Mouse (Mus musculus) lung, embryonic 15.5 days (tissue): ENCODE results near the gene Prpf40a. TPM values are rescaled to one million over a fixed set of nuclear protein-coding genes. Genes with fewer than 3 reads are reported as not detected.

Source experiments
- ATAC-seq: fragments of 200-750 bp; cut with Nextera tagmentation; 2 replicates; pipeline ENCODE4 v1.8.0; 2017; ENCODE audit warnings: moderate number of reproducible peaks, borderline replicate concordance; ENCODE audit not compliant: low FRiP score, low TSS enrichment; ENCODE audit errors: extremely low read depth
- H3K27ac ChIP-seq: fragments of 300-500 bp; sonication (generic); 2 replicates; pipeline ENCODE4 v1.5.1; 2015; ENCODE audit warnings: moderate library complexity, mild to moderate bottlenecking, inconsistent platforms
- H3K27me3 ChIP-seq: fragments of 300-500 bp; sonication (generic); 2 replicates; pipeline ENCODE4 v1.6.1; 2015; ENCODE audit warnings: inconsistent platforms
- H3K36me3 ChIP-seq: fragments of 300-500 bp; sonication (generic); 2 replicates; pipeline ENCODE4 v1.6.1; 2015; ENCODE audit warnings: inconsistent platforms
- H3K4me1 ChIP-seq: fragments of 300-500 bp; sonication (generic); 2 replicates; pipeline ENCODE4 v1.6.1; 2015; ENCODE audit warnings: inconsistent platforms
- H3K4me2 ChIP-seq: fragments of 300-500 bp; sonication (generic); 2 replicates; pipeline ENCODE4 v1.6.1; 2015; ENCODE audit warnings: inconsistent platforms, mild to moderate bottlenecking, moderate library complexity
- H3K4me3 ChIP-seq: fragments of 300-500 bp; sonication (generic); 2 replicates; pipeline ENCODE4 v1.5.1; 2015; ENCODE audit warnings: mild to moderate bottlenecking, inconsistent platforms
- H3K9ac ChIP-seq: fragments of 300-500 bp; sonication (generic); 2 replicates; pipeline ENCODE4 v1.6.1; 2015; ENCODE audit warnings: inconsistent platforms
- H3K9me3 ChIP-seq: fragments of 300-500 bp; sonication (generic); 2 replicates; pipeline ENCODE4 v1.6.1; 2016; ENCODE audit warnings: inconsistent platforms
- WGBS: fragments of 180-500 bp; shearing (Covaris S2); methylation state at CpG from one replicate; pipeline ENCODE4 v1.1.7; 2015; 5-methylcytosine and 5-hydroxymethylcytosine counted together
- polyA plus RNA-seq: library from polyadenylated mRNA; unstranded; fragments of >200 nt; fragmentation: Nextera tagmentation; extraction: Ambion mirVana; gene quantifications from 2 replicates; pipeline ENCODE4 v1.2.1, GENCODE M21; 2015

Gene Prpf40a
- polyA plus RNA-seq = 147 and 151 TPM in 2 replicates

DNA sequence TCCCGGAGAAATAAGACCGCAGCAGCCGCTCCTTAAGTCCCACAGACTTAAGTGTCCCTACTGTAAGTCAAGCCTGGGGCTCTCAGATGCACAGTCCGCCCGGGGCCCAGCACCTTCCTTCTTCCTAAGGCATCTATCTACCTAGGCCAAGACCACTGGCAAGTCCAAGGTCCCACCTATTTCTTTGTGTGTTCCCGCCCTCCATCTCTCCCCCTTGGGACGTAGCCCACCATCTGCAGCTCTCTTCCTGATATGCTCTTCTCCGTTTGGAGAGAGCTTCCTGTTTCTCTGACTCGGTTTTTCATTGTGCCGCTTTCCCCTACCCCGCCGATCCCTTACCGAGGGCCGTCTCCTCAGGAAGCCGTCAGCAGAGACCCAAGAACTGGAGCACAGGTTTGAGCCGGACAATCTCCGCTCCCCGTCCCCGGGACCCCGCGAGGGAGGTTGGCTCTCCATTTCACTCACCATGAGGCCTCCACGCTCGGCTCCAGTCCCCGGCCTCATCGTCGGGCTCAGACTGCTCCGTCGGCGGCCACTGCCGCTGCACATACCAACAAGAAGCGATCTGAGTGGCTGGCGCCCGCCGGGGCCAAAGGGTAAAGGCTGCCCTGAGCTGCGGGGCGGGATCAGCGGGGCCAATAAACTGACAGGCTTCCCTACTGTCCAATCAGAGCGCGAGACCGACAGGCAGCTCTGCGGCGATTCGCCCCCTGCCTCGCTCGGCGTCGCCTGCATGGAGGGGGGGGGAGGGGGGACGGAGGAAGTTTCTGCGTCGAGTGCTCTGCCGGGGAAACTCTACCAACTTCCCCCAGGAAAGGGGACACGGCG is at the start of gene Prpf40a:
Gene Prpf40a, minus strand, starts transcription at position 601 of the 828 bp plus-strand sequence.
- H3K4me2 ChIP-seq = peak within 1 kb of the TSS; percentile 62
- H3K9me3 ChIP-seq = no peaks in the 10 kb centered on the region
- peak within 1 kb of the TSS; percentile 97 for H3K27ac ChIP-seq
- peak within 1 kb of the TSS; percentile 73 for H3K4me3 ChIP-seq
- H3K4me1 ChIP-seq = peaks cover 19% of the 10 kb centered on the region
- ATAC-seq = peak; percentile 97
- WGBS = under 1% methylated on average over 51 of the region's 53 CpGs
- H3K27me3 ChIP-seq = no peaks in the 10 kb centered on the region
- peak within 1 kb of the TSS; percentile 90 for H3K9ac ChIP-seq
- H3K36me3 ChIP-seq = peaks cover 14% of the 10 kb centered on the region; the same call in 1 of the 2 replicates

DNA sequence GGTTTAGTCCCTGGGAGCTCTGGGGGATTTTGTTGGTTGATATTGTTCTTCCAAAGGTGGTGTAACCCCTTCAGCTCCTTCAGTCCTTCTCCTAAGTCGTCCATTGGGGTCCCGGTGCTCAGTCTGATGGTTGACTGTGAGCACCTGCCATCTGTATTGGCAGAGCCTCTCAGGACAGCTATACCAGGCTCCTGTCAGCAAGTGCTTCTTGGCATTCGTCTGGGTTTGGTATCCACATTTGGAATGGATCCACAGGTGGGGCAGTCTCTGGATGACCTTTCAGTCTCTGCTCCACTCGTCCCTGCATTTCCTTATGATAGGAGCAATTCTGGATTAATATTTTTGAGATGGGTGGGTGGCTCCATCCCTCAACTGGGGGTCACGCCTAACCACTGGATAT is 31.2 kb upstream of the Prpf40a start:
- WGBS = 93% methylated on average over 5 of the region's 5 CpGs
- ATAC-seq = no peak

GRCm38 (mm10) chr2:53213493-53213892 is 22.4 kb upstream of the Prpf40a start:
- Histone ChIP-seq H3K9me3 (no peaks in the 10 kb centered on the region), H3K4me2 (no peak overlapping the region), H3K27me3 (no peaks in the 10 kb centered on the region), H3K4me3 (no peak overlapping the region), H3K4me1 (no peaks in the 10 kb centered on the region), H3K36me3 (peaks cover 33% of the 10 kb centered on the region), H3K9ac (no peak overlapping the region), H3K27ac (no peak overlapping the region)
- 93% methylated on average over 1 of the region's 1 CpGs for WGBS
- ATAC-seq = no peak

More for the DNA sequence above, 31.2 kb upstream of the Prpf40a start:
- Histone ChIP-seq H3K4me1 (no peaks in the 10 kb centered on the region), H3K9ac (no peak overlapping the region), H3K27me3 (no peaks in the 10 kb centered on the region), H3K27ac (no peak overlapping the region), H3K4me2 (no peak overlapping the region), H3K4me3 (no peak overlapping the region), H3K9me3 (no peaks in the 10 kb centered on the region), H3K36me3 (peaks cover 21% of the 10 kb centered on the region)

DNA sequence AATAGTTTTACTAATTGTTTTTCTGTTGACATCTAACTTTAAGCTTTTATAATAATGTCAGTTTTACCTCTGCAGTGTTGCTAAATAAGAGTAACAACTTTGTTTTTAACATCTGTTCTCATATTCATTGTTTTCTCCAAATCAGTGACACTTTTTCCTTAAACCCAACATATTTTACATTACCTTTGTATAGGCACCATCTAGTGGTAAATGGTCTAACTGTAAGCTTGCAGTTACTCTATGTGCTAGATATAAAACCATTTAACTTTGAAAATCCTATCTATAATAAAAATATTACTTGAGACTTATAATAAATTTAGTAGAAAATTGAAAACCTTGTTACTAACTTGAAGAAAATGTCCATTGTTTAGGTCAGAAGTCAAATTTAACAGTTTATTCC is 15.7 kb upstream of the Prpf40a start:
- Histone ChIP-seq H3K4me2 (no peak overlapping the region), H3K9me3 (no peaks in the 10 kb centered on the region), H3K27ac (no peak overlapping the region), H3K4me1 (no peaks in the 10 kb centered on the region), H3K27me3 (no peaks in the 10 kb centered on the region), H3K36me3 (peaks cover 14% of the 10 kb centered on the region; the same call in 1 of the 2 replicates), H3K9ac (no peak overlapping the region), H3K4me3 (no peak overlapping the region)
- ATAC-seq = no peak

- Histone ChIP-seq H3K4me2 (no peak overlapping the region), H3K4me3 (no peak overlapping the region), H3K36me3 (peaks cover 7% of the 10 kb centered on the region; the same call in 1 of the 2 replicates), H3K27ac (no peak overlapping the region), H3K9ac (no peak overlapping the region), H3K27me3 (no peaks in the 10 kb centered on the region), H3K9me3 (no peaks in the 10 kb centered on the region), H3K4me1 (no peaks in the 10 kb centered on the region)
- WGBS = 61% methylated on average over 5 of the region's 5 CpGs
- ATAC-seq = no peak
Measured at GRCm38 (mm10) chr2:53204373-53205274, 13.5 kb upstream of the Prpf40a start.

DNA sequence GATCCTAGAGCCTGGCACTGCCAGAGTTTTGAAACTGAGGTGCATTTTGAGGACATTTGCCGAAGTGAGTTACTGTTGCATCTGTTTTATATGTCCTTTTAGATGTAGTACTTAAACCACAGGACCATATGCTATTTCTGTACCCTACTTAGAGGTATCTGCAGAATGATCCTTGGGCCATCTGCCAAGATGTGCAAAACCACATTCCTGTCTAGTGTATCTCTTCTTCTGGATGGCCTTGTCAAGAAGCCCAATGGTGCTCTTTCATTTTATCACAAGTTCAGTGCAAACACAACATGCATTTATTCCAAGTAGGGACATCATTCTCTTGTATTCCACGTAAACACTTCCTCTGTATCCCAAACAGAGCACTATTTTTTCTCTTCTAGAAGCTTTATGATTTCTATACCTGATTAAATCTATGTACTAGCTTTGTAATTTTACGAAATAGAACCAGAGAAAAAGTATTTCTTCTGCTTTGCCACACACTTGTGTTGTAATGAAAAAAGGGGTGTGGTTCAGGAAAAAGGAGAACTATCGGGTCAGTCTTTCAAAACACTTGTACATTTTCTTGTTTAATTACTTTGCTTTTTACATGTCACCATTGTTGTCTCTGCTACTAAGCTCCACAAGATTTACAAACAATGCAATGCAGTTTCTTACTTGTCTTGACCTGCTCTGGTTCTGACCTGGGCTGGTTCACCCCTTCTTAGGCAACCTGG is 9.2 kb upstream of the Prpf40a start:
- Histone ChIP-seq H3K4me2 (no peak overlapping the region), H3K27me3 (no peaks in the 10 kb centered on the region), H3K27ac (no peak overlapping the region), H3K4me1 (no peaks in the 10 kb centered on the region), H3K9me3 (no peaks in the 10 kb centered on the region), H3K9ac (no peak overlapping the region), H3K36me3 (peaks cover 18% of the 10 kb centered on the region), H3K4me3 (no peak overlapping the region)
- WGBS = 84% methylated on average over 4 of the region's 4 CpGs
- ATAC-seq = no peak

GRCm38 (mm10) chr2:53199203-53199602 is 8.1 kb upstream of the Prpf40a start:
- 89% methylated on average over 1 of the region's 1 CpGs for WGBS
- Histone ChIP-seq H3K27ac (no peak overlapping the region), H3K36me3 (peaks cover 22% of the 10 kb centered on the region), H3K4me3 (no peak overlapping the region), H3K9me3 (no peaks in the 10 kb centered on the region), H3K4me1 (no peaks in the 10 kb centered on the region), H3K4me2 (no peak overlapping the region), H3K9ac (no peak overlapping the region), H3K27me3 (no peaks in the 10 kb centered on the region)
- no peak for ATAC-seq

DNA sequence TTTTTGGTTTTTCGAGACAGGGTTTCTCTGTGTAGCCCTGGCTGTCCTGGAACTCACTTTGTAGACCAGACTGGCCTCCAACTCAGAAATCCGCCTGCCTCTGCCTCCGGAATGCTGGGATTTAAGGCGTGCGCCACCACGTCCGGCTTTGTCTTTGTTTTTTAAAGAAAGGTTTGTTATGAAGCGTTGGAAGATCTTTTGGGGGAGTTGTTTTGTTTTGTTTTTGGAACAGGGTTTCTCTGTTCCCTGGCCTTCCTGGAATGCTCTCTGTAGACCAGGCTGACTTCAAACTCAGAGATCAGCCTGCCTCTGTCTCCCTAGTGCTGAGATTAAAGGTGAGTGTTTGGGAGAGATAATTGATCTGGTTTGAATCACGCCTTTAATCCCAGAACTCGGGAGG is 5.3 kb upstream of the Prpf40a start:
- Histone ChIP-seq H3K4me2 (no peak overlapping the region), H3K36me3 (peaks cover 22% of the 10 kb centered on the region), H3K4me3 (no peak overlapping the region), H3K9me3 (no peaks in the 10 kb centered on the region), H3K27me3 (no peaks in the 10 kb centered on the region), H3K27ac (no peak overlapping the region), H3K9ac (no peak overlapping the region), H3K4me1 (peaks cover 9% of the 10 kb centered on the region; the same call in 1 of the 2 replicates)
- ATAC-seq = no peak
- WGBS = 90% methylated on average over 10 of the region's 10 CpGs

DNA sequence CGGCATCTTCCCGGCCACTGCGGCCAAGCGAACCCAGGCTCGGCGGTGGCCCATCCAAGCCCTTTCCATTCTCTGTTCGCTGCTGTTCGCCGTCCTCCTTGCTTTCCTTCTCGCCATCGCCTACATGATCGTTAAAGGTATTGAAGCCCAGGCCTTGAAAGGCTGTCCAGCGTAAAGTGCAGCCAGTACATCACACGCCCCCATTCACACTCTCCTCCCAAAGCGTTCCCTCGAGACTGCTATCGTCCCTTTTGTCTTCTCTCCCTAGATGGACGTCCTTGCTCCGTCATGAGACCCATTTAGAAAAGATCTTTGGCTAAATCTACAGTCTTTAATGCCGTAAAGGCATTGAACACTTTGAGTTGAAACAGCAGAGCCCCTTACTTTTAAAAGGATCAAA is 1.3 kb upstream of the Prpf40a start:
- Histone ChIP-seq H3K27ac (peak overlapping the region; percentile 97), H3K9ac (peak overlapping the region; percentile 70), H3K9me3 (no peaks in the 10 kb centered on the region), H3K36me3 (peaks cover 25% of the 10 kb centered on the region), H3K4me2 (peak overlapping the region; percentile 55), H3K27me3 (no peaks in the 10 kb centered on the region), H3K4me1 (peaks cover 19% of the 10 kb centered on the region), H3K4me3 (peak overlapping the region; percentile 73)
- WGBS = 0% methylated on average over 20 of the region's 20 CpGs
- peak; percentile 1; the same call in 1 of the 2 replicates for ATAC-seq

DNA sequence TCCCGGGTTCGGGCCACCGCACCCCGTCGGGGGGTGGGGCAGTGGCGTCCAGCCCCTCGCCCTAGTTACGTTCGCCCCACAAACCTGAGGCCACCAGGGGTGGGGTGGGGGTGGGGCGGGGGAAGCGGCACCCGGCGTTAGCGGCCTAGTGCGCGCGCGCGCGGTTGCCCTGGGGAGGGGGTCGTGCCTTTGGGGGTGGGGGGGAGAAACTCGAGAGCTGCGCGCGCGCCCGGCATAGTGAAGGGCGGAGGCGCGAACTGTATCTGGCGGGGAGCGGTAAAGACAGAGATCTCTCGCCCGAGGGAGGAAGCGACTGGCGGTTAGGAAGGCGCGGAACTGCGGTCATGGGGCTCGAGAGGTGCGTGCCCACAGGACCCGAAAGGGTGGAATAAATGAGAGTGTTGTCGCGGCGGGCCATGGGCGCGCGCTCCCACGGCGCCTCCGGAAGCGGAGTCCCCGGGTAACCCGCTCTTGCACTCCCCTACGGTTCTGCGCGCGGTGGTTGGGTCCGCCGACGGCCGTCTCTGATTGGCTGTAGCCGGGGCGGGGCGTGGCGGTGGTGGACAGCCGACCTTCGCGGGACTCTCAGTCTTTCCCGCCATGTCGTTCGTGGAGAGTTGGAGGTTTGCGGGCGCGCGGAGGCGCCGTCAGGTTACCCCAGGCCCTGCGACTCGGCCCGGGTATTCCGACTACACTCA is 588 bp upstream of the Prpf40a start, which contains the start of gene Arl6ip6:
Gene Arl6ip6, plus strand, starts transcription at position 204 of the 698 bp plus-strand sequence.
- ATAC-seq = peak; percentile 93
- peak within 1 kb of the TSS; percentile 97 for H3K27ac ChIP-seq
- peaks cover 19% of the 10 kb centered on the region; the same call in 1 of the 2 replicates for H3K36me3 ChIP-seq
- H3K4me1 ChIP-seq = peaks cover 19% of the 10 kb centered on the region
- WGBS = under 1% methylated on average over 82 of the region's 82 CpGs
- H3K4me2 ChIP-seq = peak within 1 kb of the TSS; percentile 62
- H3K9me3 ChIP-seq = no peaks in the 10 kb centered on the region
- H3K4me3 ChIP-seq = peak within 1 kb of the TSS; percentile 73
- peak within 1 kb of the TSS; percentile 90 for H3K9ac ChIP-seq
- H3K27me3 ChIP-seq = no peaks in the 10 kb centered on the region

GRCm38 (mm10) chr2:53189811-53190210 is 1.3 kb downstream of the Prpf40a start:
- Histone ChIP-seq H3K27me3 (no peaks in the 10 kb centered on the region), H3K27ac (no peak overlapping the region), H3K9ac (no peak overlapping the region; the same call in 1 of the 2 replicates), H3K4me3 (peak overlapping the region; percentile 73), H3K36me3 (0 out of 2 replicates have a peak, but pooled peaks cover 6% of the 10 kb centered on the region), H3K9me3 (no peaks in the 10 kb centered on the region), H3K4me2 (peak overlapping the region; percentile 62), H3K4me1 (peaks cover 19% of the 10 kb centered on the region)
- ATAC-seq = no peak
- 61% methylated on average over 3 of the region's 3 CpGs for WGBS
